Mouse (Mus musculus) spleen, adult 2 months (tissue): ENCODE results near the gene Kcnt2. TPM values are rescaled to one million over a fixed set of nuclear protein-coding genes. Genes with fewer than 3 reads are reported as not detected.

Experiments used
- DNase-seq, 2 experiments: peaks; one replicate each; pipeline versions ENCODE4 v3.0.0 to v3.0.0-alpha.2; 2012 to 2021; ENCODE audit warnings: low spot score in 2 of 2, low read depth in 1 of 2
- H3K27ac ChIP-seq: fragments of 200-500 bp; 2 replicates; pipeline ENCODE4 v1.5.1; 2012; ENCODE audit warnings: low read length, inconsistent platforms; ENCODE audit not compliant: insufficient read depth
- H3K27me3 ChIP-seq: fragments of 200-500 bp; 2 replicates; pipeline ENCODE4 v1.6.1; 2012; ENCODE audit warnings: mild to moderate bottlenecking, moderate library complexity, low read length, inconsistent platforms; ENCODE audit not compliant: control insufficient read depth, insufficient read depth
- H3K36me3 ChIP-seq: fragments of 200-500 bp; 2 replicates; pipeline ENCODE4 v1.6.1; 2012; ENCODE audit warnings: mild to moderate bottlenecking, low read length, inconsistent platforms; ENCODE audit not compliant: control insufficient read depth, insufficient read depth
- H3K4me1 ChIP-seq: fragments of 200-500 bp; 2 replicates; pipeline ENCODE4 v1.6.1; 2011; ENCODE audit warnings: inconsistent platforms; ENCODE audit not compliant: control insufficient read depth, insufficient read depth, insufficient read length
- H3K4me3 ChIP-seq: fragments of 200-500 bp; 2 replicates; pipeline ENCODE4 v1.5.1; 2011; ENCODE audit warnings: mild to moderate bottlenecking, inconsistent platforms; ENCODE audit not compliant: insufficient read depth, insufficient read length; ENCODE audit errors: extremely low read depth
- CTCF ChIP-seq: fragments of 200-500 bp; IDR thresholded peaks from 2 replicates; pipeline ENCODE4 v1.5.1; 2011; ENCODE audit warnings: mild to moderate bottlenecking, inconsistent platforms; ENCODE audit not compliant: insufficient read depth, insufficient read length, insufficient replicate concordance; ENCODE audit errors: extremely low read depth
- POLR2A ChIP-seq: fragments of 200-500 bp; IDR thresholded peaks from 2 replicates; pipeline ENCODE4 v1.6.1; 2011; ENCODE audit warnings: low read depth, low read length, inconsistent platforms
- WGBS: fragments of 180-500 bp; shearing (Covaris S2); methylation state at CpG from one replicate; pipeline ENCODE4 v1.1.7; 2018; 5-methylcytosine and 5-hydroxymethylcytosine counted together
- polyA plus RNA-seq: library from polyadenylated mRNA; depleted of rRNA; stranded (reverse); fragments of >200 nt; gene quantifications from 2 replicates; pipeline ENCODE4 v1.2.3, GENCODE M21; 2012

Kcnt2 gene
- polyA plus RNA-seq, 1 experiment: not detected

DNA sequence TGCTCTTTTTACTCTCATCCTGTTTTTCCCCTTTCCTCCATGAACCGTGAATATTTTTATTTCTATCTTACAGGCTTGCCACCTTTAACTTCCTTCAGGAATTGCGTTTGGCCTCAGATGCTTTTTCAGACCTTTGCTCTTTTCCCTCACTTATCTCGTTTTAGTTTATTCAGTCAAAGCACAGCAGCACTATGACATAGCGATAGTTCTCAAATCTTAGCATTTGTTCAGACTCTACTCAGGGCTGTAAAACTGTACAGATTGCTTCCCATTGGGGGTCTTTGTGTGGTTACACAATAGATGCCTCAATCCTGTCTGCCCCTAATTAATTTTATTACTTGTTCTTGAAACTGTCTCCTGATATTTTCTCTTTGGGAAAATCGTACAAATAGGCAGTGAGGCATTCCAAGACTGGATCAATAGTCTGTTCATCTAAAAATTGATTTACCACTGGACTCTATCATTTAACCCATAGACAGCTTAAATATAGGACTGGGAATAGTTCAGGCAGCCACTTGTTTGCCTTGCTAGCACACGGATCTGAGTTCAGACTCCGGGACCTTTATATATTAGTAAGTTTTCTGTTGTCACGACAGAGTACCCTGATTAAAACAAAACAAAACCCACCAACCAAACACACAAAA, 20.8 kb downstream of the Kcnt2 start:
- Histone ChIP-seq H3K4me3 (no peak overlapping the region), H3K36me3 (no peaks in the 10 kb centered on the region), H3K27ac (no peak overlapping the region), H3K4me1 (no peaks in the 10 kb centered on the region), H3K27me3 (no peaks in the 10 kb centered on the region)
- TF ChIP-seq POLR2A: no peak
- no peak for TF ChIP-seq CTCF
- DNase-seq: no peak
- WGBS: 66% methylated on average over 8 of the region's 8 CpGs

GRCm38 (mm10) chr1:140267288-140267687, 21.3 kb downstream of the Kcnt2 start:
- no peak for TF ChIP-seq CTCF
- no peak for TF ChIP-seq POLR2A
- Histone ChIP-seq H3K36me3 (no peaks in the 10 kb centered on the region), H3K4me1 (no peaks in the 10 kb centered on the region), H3K4me3 (no peak overlapping the region), H3K27me3 (no peaks in the 10 kb centered on the region), H3K27ac (no peak overlapping the region)
- no peak for DNase-seq
- WGBS: 41% methylated on average over 2 of the region's 2 CpGs

DNA sequence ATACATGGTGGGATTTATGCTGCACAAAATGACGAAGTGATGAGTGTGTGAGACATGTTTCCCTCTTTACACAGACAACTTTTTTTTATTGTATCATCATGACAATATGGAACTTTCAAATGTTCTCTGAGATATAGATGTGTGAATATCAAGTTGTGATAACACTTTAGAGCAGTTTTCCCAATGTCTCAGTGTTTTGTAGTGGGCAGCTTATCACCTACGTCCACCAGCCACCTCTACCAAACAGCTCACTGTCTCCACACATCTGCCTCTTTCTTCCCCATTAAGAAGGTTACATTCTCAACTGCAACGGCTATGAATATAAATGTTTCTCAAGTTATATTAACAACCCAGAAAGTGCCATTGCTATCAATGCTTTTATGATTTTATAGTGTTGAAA, 27.7 kb downstream of the Kcnt2 start:
- no peaks in the 10 kb centered on the region for H3K36me3 ChIP-seq
- no peaks in the 10 kb centered on the region for H3K4me1 ChIP-seq
- DNase-seq: no peak
- TF ChIP-seq CTCF (no peak), POLR2A (no peak)
- WGBS: 86% methylated on average over 3 of the region's 3 CpGs
- no peaks in the 10 kb centered on the region for H3K27me3 ChIP-seq
- no peak overlapping the region for H3K4me3 ChIP-seq
- H3K27ac ChIP-seq: no peak overlapping the region

DNA sequence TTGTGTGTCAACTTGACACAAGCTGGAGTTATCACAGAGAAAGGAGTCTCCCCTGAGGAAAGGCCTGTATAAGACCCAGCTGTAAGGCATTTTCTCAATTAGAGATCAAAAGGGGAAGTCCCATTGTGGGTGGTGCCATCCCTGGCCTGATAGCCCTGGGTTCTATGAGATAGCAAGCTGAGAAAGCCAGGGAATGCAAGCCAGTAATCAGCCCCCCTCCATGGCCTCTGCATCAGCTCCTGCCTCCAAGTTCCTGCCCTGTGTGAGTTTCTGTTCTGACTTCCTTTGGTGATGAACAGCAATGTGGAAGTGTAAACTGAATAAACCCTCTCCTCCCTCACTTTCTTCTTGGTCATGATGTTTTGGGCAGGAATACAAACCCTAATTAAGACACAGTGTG, 29.9 kb downstream of the Kcnt2 start:
- Histone ChIP-seq H3K4me1 (no peaks in the 10 kb centered on the region), H3K4me3 (no peak overlapping the region), H3K36me3 (no peaks in the 10 kb centered on the region), H3K27ac (no peak overlapping the region), H3K27me3 (no peaks in the 10 kb centered on the region)
- no peak for DNase-seq
- TF ChIP-seq POLR2A (no peak), CTCF (no peak)

DNA sequence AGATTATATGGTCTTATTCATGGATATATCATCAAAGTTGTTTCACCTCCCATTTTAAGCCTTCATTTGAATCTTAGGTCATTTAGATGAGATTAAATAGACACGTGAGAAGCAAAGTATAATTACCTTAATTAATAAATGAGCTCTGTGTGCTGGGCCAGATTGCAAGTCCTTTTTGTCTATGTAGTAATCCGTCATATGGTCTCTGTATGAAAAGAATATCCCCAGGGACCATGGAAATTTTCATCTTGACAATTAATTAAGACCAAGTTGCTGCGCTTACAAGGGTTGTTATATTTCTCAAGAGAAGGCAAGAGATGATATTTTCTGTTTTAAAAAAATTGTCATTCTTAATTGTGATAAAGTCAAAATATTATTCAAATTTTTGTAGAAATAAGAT, 47.2 kb downstream of the Kcnt2 start:
- Histone ChIP-seq H3K36me3 (no peaks in the 10 kb centered on the region), H3K4me3 (no peak overlapping the region), H3K4me1 (no peaks in the 10 kb centered on the region), H3K27ac (no peak overlapping the region), H3K27me3 (no peaks in the 10 kb centered on the region)
- no peak for DNase-seq
- 80% methylated on average over 3 of the region's 3 CpGs for WGBS
- no peak for TF ChIP-seq POLR2A
- no peak for TF ChIP-seq CTCF

GRCm38 (mm10) chr1:140295482-140295881, 49.5 kb downstream of the Kcnt2 start:
- Histone ChIP-seq H3K4me3 (no peak overlapping the region), H3K27ac (no peak overlapping the region), H3K27me3 (no peaks in the 10 kb centered on the region), H3K36me3 (no peaks in the 10 kb centered on the region), H3K4me1 (no peaks in the 10 kb centered on the region)
- no peak for TF ChIP-seq POLR2A
- no peak for TF ChIP-seq CTCF
- DNase-seq: no peak

- H3K27ac ChIP-seq: no peak overlapping the region
- H3K4me1 ChIP-seq: no peaks in the 10 kb centered on the region
- TF ChIP-seq CTCF: no peak
- TF ChIP-seq POLR2A: no peak
- no peak for DNase-seq
- no peaks in the 10 kb centered on the region for H3K36me3 ChIP-seq
- no peaks in the 10 kb centered on the region for H3K27me3 ChIP-seq
- WGBS: 90% methylated on average over 1 of the region's 1 CpGs
- H3K4me3 ChIP-seq: no peak overlapping the region
Measured at GRCm38 (mm10) chr1:140304244-140304643, 58.3 kb downstream of the Kcnt2 start.
